Mouse (Mus musculus) heart, postnatal 25 days (tissue): ENCODE measurements around the gene Khdc3. TPM values are rescaled to one million over a fixed set of nuclear protein-coding genes. Genes with fewer than 3 reads are reported as not detected.

ENCODE experiments used
- total RNA-seq, 2 experiments: library from RNA; stranded (reverse); gene quantifications; 2 replicates each; pipeline ENCODE4 v1.2.3; 2021

The Khdc3 gene
- total RNA-seq, 2 experiments from 2014 or later, result not detected

Other genes with a start within 250 kb of the Khdc3 start
- 10 to 100 TPM in 1 of 2 experiments, 1 to 10 TPM in 1; 10.0 to 10.9 TPM for gene Pygo1, start 176.2 kb upstream of the Khdc3 start, total RNA-seq
- gene Dyx1c1, start 143.1 kb upstream of the Khdc3 start, total RNA-seq, result under 1 TPM; 0.36 to 0.62 TPM
- under 1 TPM in 1 of 2 experiments, not detected in 1; 0.56 TPM for gene Gm44503, start 143.0 kb upstream of the Khdc3 start, total RNA-seq
- 1 to 10 TPM; 6.9 to 7.8 TPM for gene Ccpg1os, start 116.5 kb upstream of the Khdc3 start, total RNA-seq
- 10 to 100 TPM; 72.3 to 82.8 TPM for gene Ccpg1, start 116.4 kb upstream of the Khdc3 start, total RNA-seq
- 1 to 10 TPM; 2.2 to 2.5 TPM for gene Pigb, start 61.5 kb upstream of the Khdc3 start, total RNA-seq
- 1 to 10 TPM; 4.2 to 4.7 TPM for gene Rab27a, start 57.0 kb upstream of the Khdc3 start, total RNA-seq
- not detected for gene Gm20509, start 634 bp downstream of the Khdc3 start, total RNA-seq
- gene Rsl24d1, start 11.6 kb downstream of the Khdc3 start, total RNA-seq, result 10 to 100 TPM; 52.2 to 55.6 TPM